Mouse (Mus musculus): ENCODE data around the gene E4f1. TPM values are rescaled to one million over a fixed set of nuclear protein-coding genes. Genes with fewer than 3 reads are reported as not detected.
"Not testable (repeated sequence)": the region's sequence is repeated elsewhere in the genome, so short reads cannot be mapped to it uniquely, and the experiment has no call there.

Gene E4f1
- polyA plus RNA-seq, 1 experiment from 2014 or later: 39.7 TPM

DNA sequence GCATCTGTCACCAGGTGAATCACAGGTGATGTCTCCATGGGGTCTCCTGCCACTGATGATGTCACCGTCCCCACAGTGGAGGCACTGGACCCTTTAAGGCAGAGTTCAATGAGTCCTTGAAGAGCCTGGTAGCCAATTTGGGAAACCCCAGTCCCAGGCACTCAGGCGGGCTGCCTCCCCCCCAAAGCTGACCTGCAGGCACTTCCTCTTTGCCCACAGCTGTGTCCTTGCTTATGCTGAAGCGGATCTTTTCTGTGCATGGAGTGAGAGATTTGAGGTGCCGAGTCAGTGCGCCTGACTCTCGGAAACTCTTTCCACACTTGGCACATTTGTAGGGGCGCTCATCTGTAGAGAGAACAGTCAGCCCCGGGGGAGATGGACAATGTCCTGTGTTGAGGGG is 23.5 kb downstream of the E4f1 start:
- no peak for ATAC-seq (ENCODE audit: low read depth)
- H3K36me3 ChIP-seq: peaks cover 97% of the 10 kb centered on the region
- WGBS: 92% methylated on average over 8 of the region's 8 CpGs

DNA sequence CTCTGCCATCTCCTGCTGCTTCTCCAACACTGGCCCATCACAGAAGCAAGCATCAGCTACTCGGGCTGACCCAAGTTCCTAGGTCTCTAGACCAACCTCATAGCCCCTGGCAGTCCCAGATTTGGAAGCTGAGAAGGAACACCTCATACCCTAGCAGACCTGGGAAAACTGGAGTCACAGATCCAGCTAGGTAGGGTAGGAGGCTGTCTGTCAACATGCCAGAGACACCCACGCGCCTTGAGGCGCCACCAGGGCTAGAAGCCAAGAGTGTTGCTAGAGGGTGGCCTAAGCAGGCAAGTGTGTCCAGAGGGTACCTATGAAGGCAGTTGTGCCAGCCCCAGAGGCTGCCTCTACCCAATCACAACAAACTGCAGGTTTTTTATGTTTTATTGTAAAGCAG is 26.7 kb downstream of the E4f1 start:
- no peak overlapping the region for H3K9ac ChIP-seq
- ATAC-seq (ENCODE audit: low read depth): no peak
- H3K4me3 ChIP-seq: no peak overlapping the region
- 92% methylated on average over 4 of the region's 4 CpGs for WGBS
- no peaks in the 10 kb centered on the region for H3K27me3 ChIP-seq
- H3K9me3 ChIP-seq: no peaks in the 10 kb centered on the region
- H3K36me3 ChIP-seq: peaks cover 99% of the 10 kb centered on the region
- no peak overlapping the region for H3K4me2 ChIP-seq
- no peaks in the 10 kb centered on the region for H3K4me1 ChIP-seq (replicated peaks)
- H3K27ac ChIP-seq (replicated peaks): no peak overlapping the region

More for the DNA sequence above, 23.5 kb downstream of the E4f1 start:
- H3K27me3 ChIP-seq: no peaks in the 10 kb centered on the region
- H3K4me3 ChIP-seq: no peak overlapping the region
- no peak overlapping the region for H3K4me2 ChIP-seq
- H3K9ac ChIP-seq: no peak overlapping the region
- no peak overlapping the region for H3K27ac ChIP-seq (replicated peaks)
- 0 out of 2 replicates have a peak, but pooled peaks cover 6% of the 10 kb centered on the region for H3K4me1 ChIP-seq (replicated peaks)
- no peaks in the 10 kb centered on the region for H3K9me3 ChIP-seq

DNA sequence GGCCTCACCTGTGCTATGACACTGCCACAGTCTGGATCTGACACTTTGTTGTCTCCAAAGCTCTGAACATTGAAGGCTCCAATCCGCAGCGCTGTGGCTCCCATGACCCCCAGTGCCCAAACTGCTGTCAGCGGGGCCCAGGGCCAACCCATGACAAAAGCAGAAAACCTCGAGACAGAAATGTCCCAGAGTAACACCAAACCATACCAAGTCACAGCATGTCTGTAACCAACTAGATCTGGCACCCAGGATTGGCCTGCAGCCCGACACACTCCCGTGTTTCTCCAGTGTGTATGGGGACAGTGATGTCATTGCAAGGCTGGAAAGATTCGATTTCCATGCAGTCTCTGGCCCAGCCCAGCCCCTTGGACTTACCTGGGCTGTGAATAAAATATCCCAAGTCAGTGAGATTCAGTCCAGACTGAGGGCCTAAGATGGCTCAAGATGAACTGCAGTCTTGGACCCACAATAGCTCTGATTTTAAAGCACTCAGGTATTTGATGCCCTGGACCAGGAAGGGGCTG is 27.4 kb downstream of the E4f1 start, which contains the start of gene Dnase1l2:
TSS of gene Dnase1l2 (minus strand) at position 474 of the 524 bp plus-strand sequence.
- WGBS: 82% methylated on average over 7 of the region's 7 CpGs
- no peak for ATAC-seq (ENCODE audit: low read depth)
- Histone ChIP-seq H3K36me3 (peaks cover 99% of the 10 kb centered on the region), H3K4me2 (no peak within 1 kb of the TSS), H3K27ac (replicated peaks) (no peak within 1 kb of the TSS), H3K9me3 (no peaks in the 10 kb centered on the region), H3K27me3 (no peaks in the 10 kb centered on the region), H3K9ac (no peak within 1 kb of the TSS), H3K4me3 (no peak within 1 kb of the TSS), H3K4me1 (replicated peaks) (no peaks in the 10 kb centered on the region)

DNA sequence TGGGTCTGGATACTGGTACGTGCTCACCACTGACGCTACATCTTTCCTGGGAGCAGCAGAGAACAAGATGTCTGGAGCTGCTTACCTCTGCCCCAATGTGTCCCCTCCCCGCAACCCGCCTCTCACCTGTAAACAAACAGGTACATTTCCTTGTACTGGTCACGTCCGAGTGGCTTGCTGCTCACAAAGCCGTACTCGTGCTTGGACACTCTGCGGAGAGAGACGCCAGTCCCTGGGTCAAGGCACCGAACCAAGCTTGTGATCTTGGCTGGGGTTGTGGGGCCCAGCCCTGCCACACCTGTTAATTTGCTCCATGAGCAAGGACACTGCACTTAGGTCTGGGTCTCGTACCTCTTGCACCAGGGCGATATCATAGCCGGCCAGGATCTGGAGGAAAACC is 28.0 kb downstream of the E4f1 start:
- Histone ChIP-seq H3K4me1 (replicated peaks) (no peaks in the 10 kb centered on the region), H3K9ac (no peak overlapping the region), H3K36me3 (peaks cover 98% of the 10 kb centered on the region), H3K9me3 (no peaks in the 10 kb centered on the region), H3K27me3 (no peaks in the 10 kb centered on the region), H3K4me3 (no peak overlapping the region), H3K4me2 (no peak overlapping the region), H3K27ac (replicated peaks) (no peak overlapping the region)
- WGBS: 91% methylated on average over 14 of the region's 14 CpGs
- ATAC-seq (ENCODE audit: low read depth): no peak

DNA sequence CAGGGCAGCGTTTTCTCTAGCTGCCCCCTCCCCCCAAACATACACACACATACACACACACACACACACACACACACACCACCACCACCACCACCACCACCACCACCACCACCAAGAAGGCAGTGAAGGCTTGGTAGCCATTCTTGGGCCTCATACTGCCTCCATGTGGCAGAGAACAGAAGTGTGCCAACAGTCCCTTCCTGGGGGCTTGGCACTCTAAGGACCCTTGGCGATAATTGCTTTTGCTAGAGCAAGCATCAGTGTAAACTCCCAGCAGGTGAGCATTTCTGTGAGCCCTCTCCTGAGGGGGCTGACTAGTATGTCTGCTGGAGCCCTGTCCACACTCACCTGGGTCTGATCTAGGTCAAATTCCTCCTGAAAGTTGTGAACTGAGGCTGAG is 29.0 kb downstream of the E4f1 start:
- H3K4me2 ChIP-seq: no peak overlapping the region
- peaks cover 94% of the 10 kb centered on the region for H3K36me3 ChIP-seq
- WGBS: 59% methylated on average over 2 of the region's 2 CpGs
- no peak overlapping the region for H3K4me3 ChIP-seq
- no peaks in the 10 kb centered on the region for H3K9me3 ChIP-seq
- H3K9ac ChIP-seq: no peak overlapping the region
- H3K27me3 ChIP-seq: no peaks in the 10 kb centered on the region
- no peak overlapping the region for H3K27ac ChIP-seq (replicated peaks)
- no peaks in the 10 kb centered on the region for H3K4me1 ChIP-seq (replicated peaks)
- no peak for ATAC-seq (ENCODE audit: low read depth)

DNA sequence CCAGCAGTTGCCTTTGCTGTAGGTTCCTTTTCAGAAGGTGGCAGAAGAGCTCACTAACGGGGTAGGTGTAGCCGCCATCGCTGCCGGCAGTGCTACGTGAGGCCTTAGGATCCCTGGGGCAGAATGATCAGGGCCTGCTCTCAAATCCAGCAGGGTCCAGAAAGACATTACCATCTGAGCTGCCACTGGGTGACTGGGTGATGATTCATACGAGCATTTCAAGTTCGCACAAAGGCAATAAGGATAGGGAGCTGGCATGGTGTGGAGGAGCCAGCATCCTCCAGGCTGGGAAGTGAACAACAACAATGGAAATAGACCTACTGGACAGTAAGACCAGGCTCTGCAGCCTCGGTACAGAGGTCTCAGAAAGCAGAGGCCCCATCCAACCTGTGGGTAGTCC is 29.7 kb downstream of the E4f1 start:
- no peak overlapping the region for H3K4me2 ChIP-seq
- H3K4me1 ChIP-seq (replicated peaks): no peaks in the 10 kb centered on the region
- no peak overlapping the region for H3K4me3 ChIP-seq
- ATAC-seq (ENCODE audit: low read depth): no peak
- no peak overlapping the region for H3K9ac ChIP-seq
- H3K36me3 ChIP-seq: peaks cover 94% of the 10 kb centered on the region
- no peaks in the 10 kb centered on the region for H3K9me3 ChIP-seq
- H3K27me3 ChIP-seq: no peaks in the 10 kb centered on the region
- WGBS: 92% methylated on average over 8 of the region's 8 CpGs
- H3K27ac ChIP-seq (replicated peaks): no peak overlapping the region

DNA sequence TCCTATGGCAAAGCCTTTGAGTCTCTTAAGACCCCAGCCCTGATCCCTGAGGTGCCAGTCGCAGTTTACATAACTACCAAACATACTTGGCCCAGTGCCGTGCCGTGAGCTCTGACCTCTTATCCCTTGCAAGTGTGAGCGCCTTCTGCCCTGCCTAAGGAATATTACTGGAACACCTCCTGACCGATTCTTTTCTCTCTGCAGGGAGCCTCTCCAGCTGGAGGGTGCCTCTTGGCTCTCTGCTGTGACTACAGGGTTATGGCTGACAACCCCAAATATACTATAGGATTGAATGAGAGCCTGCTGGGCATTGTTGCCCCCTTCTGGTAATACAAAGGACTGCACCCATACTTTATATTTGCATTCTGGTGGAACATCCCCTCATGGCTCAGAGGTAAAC is 33.1 kb downstream of the E4f1 start:
- Histone ChIP-seq H3K27me3 (no peaks in the 10 kb centered on the region), H3K4me3 (no peak overlapping the region), H3K9me3 (no peaks in the 10 kb centered on the region), H3K4me2 (no peak overlapping the region), H3K9ac (no peak overlapping the region), H3K36me3 (peaks cover 74% of the 10 kb centered on the region), H3K27ac (replicated peaks) (no peak overlapping the region), H3K4me1 (replicated peaks) (no peaks in the 10 kb centered on the region)
- ATAC-seq (ENCODE audit: low read depth): no peak; the same call in 1 of the 2 replicates
- WGBS: 69% methylated on average over 5 of the region's 5 CpGs

DNA sequence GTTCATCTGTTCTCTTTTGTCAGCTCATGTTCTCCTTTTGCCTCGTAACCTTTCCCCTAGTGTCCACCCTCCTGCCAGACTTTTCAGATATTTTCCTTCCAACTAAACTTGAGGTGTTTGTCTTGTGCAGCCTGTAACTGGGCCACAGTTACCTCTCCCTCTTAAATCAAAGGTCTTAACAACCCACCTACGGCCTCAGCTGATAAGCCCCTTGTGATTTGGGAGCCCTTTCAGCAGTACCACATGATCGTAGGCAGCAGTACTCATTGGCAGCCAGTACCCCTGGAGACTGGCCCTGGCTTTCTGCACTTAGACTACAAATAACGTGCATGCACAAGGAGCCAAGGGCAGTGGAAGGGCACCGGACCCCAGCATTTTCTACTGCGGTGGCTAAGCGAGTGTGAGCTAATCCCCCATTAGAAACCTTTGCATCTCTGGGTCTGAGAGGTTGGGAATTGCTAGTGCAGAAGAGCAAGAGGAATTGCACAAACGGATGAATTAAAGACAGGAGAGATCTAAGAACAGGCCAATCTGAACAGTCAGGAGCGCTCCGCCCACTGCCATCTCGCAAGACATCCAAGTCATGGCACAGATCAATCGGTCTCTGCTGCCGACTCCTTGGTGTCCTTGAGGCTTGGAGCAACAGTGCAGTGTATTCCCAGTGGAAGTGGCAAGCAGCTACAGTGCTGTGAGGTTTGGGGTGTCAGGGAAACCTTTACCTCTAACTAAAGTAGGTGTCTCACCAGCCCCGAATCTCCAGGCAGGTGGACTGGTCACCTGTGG is 40.7 kb downstream of the E4f1 start:
- Histone ChIP-seq H3K27ac (replicated peaks) (no peak overlapping the region), H3K27me3 (no peaks in the 10 kb centered on the region), H3K9me3 (no peaks in the 10 kb centered on the region), H3K9ac (no peak overlapping the region), H3K4me2 (no peak overlapping the region), H3K4me3 (no peak overlapping the region), H3K36me3 (peaks cover 22% of the 10 kb centered on the region), H3K4me1 (replicated peaks) (peaks cover 29% of the 10 kb centered on the region)
- no peak for ATAC-seq (ENCODE audit: low read depth)
- 78% methylated on average over 14 of the region's 14 CpGs for WGBS

DNA sequence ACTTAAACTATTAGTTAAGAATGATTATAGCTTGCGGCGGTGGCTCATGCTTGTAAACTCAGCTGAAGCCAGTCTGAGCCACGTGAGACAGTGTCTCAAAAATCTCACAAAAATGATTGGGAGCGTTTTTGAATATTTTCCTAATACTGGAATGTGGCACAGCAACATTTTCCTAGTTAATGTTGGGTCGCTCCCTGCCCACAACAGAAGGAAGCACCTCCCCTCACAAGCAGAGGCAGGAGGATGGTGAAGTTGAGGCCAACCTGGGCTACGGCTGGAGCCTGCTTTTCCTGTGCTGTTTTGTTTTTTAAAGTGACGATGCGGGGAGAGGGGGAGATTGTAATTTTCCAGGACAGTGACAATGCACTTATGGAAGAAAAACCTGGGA is 42.9 kb downstream of the E4f1 start:
- Histone ChIP-seq H3K9ac (peak overlapping the region; percentile 81), H3K27me3 (no peaks in the 10 kb centered on the region), H3K9me3 (no peaks in the 10 kb centered on the region), H3K27ac (replicated peaks) (peak overlapping the region; percentile 97), H3K36me3 (peaks cover 31% of the 10 kb centered on the region), H3K4me1 (replicated peaks) (peaks cover 29% of the 10 kb centered on the region), H3K4me3 (peak overlapping the region; percentile 65), H3K4me2 (peak overlapping the region; percentile 56)
- no peak for ATAC-seq (ENCODE audit: low read depth)
- WGBS: 4% methylated on average over 8 of the region's 8 CpGs

DNA sequence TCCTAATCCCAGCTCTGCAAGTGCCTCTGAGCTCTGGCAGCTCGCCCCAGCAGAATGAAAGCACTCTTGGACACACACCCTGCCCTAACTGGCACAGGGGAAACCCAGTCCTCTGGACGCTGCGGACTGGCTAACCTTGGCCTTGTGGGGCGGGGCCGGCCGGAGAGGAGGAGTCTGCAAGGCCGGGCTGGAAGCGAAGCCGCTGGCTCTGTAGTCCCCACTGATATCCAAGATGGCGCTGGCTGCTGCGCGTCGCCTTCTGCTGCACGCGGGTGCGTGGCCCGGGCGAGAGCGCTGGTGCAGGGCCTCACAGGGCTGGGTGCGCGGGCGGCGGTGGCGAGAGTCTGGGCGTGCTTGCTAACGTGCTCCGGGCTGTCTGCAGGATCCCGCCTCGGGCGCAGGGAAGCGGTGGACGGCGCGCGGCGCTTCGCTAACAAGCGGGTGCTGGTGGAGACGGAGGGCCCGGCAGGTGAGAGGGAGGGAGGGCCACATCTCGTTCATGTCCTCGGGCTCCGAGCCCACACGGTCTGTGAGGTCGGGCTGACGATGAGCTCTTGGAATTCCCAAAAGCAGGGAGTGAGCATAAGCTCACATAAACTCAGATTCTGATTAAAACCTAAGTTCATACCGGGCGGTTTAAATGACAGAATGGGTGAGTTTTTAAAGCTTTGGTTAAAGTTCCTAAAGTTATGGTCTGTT is 43.5 kb downstream of the E4f1 start, which contains the start of gene Eci1:
TSS of gene Eci1 (plus strand) at position 171 of the 699 bp plus-strand sequence.
- Histone ChIP-seq H3K4me1 (replicated peaks) (peaks cover 29% of the 10 kb centered on the region), H3K4me2 (peak within 1 kb of the TSS; percentile 56), H3K36me3 (peaks cover 37% of the 10 kb centered on the region), H3K27me3 (no peaks in the 10 kb centered on the region), H3K9me3 (no peaks in the 10 kb centered on the region), H3K27ac (replicated peaks) (peak within 1 kb of the TSS; percentile 97), H3K4me3 (peak within 1 kb of the TSS; percentile 65), H3K9ac (peak within 1 kb of the TSS; percentile 81)
- WGBS: 0% methylated on average over 48 of the region's 48 CpGs
- ATAC-seq (ENCODE audit: low read depth): peak; percentile 97

DNA sequence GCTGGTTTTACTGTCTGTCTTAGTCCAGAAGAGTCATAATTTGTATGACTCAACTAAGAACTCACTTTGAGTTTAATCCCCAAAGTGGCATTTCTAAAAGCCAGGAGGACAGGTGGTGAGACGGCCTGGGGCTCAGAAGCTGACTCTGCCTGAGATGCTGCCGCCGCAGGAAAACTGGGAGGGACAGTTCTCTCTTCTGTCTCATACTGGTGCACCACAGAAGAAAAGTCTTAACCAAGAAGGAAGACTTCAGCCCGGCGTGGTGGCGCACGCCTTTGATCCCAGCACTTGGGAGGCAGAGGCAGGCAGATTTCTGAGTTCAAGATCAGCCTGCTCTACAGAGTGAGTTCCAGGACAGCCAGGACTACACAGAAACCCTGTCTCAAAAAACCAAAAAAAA is 44.2 kb downstream of the E4f1 start:
- ATAC-seq (ENCODE audit: low read depth): no peak
- Histone ChIP-seq H3K36me3 (peaks cover 44% of the 10 kb centered on the region), H3K9ac (0 out of 2 replicates have a peak overlapping the region, but pooled peaks have one; percentile 81), H3K4me3 (peak overlapping the region; percentile 65), H3K27ac (replicated peaks) (peak overlapping the region; percentile 97), H3K27me3 (no peaks in the 10 kb centered on the region), H3K4me1 (replicated peaks) (peaks cover 29% of the 10 kb centered on the region), H3K9me3 (no peaks in the 10 kb centered on the region), H3K4me2 (peak overlapping the region; percentile 56)
- 86% methylated on average over 7 of the region's 7 CpGs for WGBS

DNA sequence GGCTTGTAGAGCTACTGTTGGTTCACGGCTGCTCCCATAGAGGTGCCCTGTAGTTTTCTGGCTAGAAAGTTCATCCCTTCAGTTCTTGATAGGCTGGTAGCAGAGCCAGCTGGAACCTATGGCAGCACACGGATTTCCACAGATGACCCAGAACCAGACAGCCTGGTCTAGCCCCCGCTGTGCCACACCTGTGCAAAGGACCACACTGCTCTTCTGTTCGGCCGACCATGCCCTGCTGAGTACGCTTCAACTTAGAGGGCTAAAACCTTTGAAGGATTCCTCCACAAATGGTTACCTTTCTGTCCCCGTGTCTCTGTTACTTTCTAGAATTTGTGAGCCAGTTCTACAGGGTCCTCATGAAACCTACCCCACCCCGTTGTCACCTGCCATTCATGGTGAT is 44.8 kb downstream of the E4f1 start:
- not testable (repeated sequence) for H3K27ac ChIP-seq (replicated peaks); H3K9me3 ChIP-seq; H3K4me3 ChIP-seq; H3K9ac ChIP-seq; H3K4me2 ChIP-seq; H3K27me3 ChIP-seq; ATAC-seq (ENCODE audit: low read depth)
- peaks cover 29% of the 10 kb centered on the region for H3K4me1 ChIP-seq (replicated peaks)
- 95% methylated on average over 6 of the region's 8 CpGs for WGBS
- H3K36me3 ChIP-seq: peaks cover 50% of the 10 kb centered on the region
